Mouse (Mus musculus) gonadal fat pad, adult 2 months (tissue): Measurements from ENCODE around the gene Wipf1. TPM values are rescaled to one million over a fixed set of nuclear protein-coding genes. Genes with fewer than 3 reads are reported as not detected.

Experiments used
- DNase-seq: peaks from one replicate; pipeline ENCODE4 v3.0.0-alpha.2; 2012; ENCODE audit warnings: low read depth
- polyA plus RNA-seq: library from polyadenylated mRNA; depleted of rRNA; stranded (reverse); fragments of >200 nt; gene quantifications from 2 replicates; pipeline ENCODE4 v1.2.3, GENCODE M21; 2012

Gene Wipf1
- polyA plus RNA-seq, 1 experiment, result 5.2 TPM

DNA sequence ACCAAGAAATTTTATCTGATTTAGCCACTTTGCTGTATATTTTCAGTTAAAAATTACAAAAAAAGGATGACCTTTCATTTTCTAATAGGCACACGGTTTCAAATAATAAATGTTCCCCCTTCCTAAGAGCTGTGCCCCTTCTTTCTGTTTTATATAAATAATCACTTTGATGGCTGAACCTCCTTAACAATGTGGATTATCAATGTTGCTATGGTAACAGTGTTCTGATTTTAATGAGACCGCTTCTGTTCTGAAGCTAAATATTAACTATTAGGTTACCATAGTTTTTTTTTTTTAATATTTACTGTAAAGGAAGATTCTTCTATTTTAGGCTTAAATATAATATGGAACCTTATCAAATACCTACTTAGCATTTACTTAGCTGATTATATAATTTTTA lies 89.2 kb downstream of the Wipf1 start:
- DNase-seq, result no peak

DNA sequence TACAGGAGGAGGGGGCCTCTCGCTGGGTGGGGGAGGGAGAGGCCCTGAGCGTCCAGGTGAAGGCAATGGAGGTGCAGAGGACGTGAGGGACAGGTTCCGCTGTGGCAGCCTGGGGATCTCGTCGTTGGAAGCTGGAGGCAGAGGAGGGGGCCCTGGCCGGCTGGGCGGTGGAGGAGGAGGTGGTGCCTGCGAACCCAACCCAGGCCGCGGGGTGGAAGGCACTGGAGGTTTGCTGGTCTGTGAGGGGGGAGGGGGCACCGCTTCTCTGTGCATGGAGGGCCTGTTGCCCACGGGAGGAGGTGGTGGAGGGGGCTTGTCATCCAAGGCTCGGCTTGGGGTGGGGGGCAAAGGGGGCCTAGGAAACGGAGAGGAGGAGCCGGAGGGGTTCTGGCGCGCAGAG lies 92.6 kb downstream of the Wipf1 start:
- no peak for DNase-seq

DNA sequence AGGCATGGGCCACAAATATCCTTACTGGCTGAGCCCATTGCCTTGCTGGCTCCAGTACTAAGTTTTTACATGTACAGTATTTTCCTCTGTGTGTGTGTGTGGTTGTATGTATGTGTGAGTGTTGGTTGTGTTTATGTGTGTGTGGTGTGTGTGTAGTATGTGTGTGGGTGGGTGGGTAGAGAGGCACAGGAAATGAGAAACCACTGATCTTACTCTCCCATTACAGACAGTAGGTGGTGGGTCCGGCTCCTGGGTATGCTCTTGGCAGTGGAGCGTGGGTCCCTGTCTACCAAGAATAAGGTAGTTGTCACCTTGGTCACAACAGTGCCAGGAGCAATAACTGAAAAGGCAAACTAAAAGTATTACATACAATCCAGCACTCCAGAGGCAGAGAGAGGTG lies 93.7 kb downstream of the Wipf1 start:
- DNase-seq, result no peak

DNA sequence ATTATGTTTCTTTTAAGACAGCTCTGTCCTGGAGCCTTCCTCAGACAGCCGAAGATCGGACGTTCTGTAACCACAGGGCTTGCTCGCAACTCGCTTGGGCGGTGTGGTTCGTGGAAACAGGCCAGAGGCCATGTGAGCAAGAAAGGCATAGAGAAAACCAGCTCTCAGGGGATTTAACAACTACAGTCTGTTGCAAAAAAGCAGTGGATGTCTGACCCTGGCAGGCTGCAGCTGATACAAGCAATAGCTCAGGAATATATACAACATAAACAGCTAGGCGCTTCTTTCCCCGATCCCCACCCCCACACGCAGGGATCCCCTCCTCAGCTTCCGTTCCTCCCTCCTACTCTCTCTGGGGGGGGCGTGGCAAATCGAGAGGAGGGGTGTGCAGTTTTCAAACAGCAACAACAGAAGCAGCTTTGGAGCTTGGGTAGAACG lies 97.6 kb downstream of the Wipf1 start:
- no peak for DNase-seq

DNA sequence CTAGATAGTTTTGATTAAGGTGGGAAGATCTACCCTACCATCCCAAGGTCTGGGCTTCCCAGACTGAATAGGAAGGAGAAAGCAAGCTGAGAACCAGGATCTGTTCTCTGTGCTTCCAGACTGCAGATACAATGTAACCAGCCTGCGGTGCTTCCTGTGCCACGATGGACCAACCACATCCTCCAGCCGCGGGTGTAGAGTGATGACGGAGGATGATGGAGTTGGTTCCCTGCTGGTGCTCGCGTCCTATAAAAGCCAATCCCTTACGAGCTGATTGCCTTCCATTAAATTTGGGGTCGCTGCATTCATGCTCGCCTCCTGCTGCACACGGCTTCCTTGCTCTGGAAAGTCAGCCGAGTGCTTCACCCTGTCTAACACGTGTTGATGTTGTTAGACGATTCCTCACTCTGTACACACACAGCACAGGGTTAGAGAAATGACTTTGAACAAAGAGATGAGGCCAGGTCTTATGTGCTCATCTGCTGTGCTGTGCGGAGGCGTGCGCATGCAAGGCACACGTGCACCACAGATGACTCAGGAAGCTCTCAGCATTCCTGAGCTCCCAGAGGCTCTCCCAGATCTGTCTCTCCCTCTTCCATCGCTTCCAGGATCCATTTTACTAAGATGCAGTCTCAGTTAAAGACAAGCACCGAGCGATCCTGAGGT lies 100.6 kb downstream of the Wipf1 start:
- DNase-seq, result no peak

DNA sequence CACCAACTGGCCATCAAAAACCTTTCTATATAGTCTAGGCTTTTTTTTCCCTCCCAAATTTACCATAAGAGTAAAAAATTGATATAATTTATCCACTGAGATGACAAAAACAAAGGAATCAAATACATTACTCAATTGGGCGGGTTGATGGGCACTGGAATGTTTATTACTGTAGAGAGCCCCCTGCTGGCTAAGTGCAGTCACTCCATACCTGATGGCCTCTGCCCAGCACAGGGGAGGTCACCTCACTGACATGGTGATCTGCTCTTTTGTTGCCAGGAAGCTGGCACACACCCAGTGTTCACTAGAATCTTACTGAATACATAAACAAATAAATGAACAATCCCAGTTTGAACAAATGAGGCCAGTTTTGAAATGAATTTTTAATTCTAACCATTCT lies 102.2 kb downstream of the Wipf1 start:
- DNase-seq, result no peak

DNA sequence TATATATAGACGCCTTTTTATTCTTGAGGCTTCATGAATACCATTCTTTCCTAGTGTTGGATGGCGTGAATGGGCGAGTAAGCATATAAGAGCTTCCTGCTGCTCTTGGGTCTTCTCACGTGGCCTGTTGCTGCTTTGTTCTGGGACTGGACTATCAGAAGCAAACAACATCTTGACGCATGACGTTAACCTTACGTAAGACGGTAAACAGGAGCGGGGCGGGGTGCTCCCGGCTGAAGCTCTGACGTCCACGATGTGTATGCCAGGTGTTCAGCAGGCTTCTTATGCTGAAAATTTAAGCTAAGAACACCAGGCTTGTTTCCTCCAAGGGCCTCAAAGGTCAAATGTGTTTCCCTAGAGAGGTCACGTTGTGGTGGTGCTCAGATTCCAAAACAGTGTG lies 103.7 kb downstream of the Wipf1 start:
- no peak for DNase-seq

DNA sequence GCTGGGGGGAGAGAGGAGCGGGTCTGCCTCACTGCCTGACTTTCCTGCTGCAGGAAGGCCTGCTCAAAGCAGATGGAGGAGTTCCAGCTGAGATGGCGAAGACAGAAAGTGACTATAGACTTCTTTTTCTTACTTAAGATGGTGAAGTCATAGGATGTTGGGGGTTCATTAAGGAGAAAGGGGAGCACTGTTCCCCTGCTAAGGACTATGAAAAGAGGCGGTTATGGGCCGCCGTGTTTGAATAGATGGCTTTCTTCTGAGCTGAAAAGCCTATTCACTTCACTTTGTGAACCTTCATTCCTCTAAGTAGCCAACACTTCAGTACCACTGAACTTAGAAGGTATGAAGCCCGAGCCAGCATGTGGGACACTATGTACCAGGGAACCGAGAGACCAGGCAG lies 109.8 kb downstream of the Wipf1 start:
- DNase-seq, result no peak

DNA sequence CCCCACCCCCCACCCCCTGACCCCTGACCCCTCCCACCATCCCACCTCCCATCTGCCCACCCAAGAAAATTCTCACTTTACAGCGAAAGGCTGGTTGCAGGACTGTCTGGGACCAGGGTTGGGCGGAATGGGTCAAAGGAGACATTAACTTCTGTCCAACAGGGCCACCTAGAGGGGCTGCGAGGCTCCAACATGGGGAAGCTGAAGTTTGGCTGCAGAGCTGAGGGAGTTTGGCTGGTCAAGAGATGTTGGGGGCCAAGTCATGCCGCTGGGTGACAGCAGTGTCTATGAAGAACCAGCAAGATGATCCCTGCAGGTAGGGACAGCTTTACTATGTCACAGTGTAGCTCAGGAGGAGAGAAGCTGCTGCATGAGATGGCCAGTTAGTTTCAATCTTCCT lies 110.2 kb downstream of the Wipf1 start:
- DNase-seq, result no peak

DNA sequence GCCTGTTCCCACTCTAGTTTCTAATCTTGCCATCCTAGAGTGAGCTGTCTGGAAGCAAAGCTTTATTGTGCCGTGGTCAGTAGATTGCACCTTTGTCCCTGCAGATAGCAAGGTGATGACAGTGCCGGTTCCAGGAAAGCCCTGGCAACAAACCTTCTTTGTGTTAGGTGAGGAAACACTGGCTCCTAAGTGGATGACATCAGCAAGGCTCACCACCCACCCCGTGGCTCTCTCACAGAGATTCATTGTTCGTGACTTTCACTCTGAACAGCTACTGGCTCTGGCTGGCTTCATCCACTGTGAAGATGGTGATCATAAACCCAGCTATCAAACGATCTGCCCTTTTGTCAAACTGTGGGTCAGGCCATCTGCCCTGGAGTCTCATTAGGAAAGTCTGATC lies 113.6 kb downstream of the Wipf1 start:
- DNase-seq, result peak; percentile 28

DNA sequence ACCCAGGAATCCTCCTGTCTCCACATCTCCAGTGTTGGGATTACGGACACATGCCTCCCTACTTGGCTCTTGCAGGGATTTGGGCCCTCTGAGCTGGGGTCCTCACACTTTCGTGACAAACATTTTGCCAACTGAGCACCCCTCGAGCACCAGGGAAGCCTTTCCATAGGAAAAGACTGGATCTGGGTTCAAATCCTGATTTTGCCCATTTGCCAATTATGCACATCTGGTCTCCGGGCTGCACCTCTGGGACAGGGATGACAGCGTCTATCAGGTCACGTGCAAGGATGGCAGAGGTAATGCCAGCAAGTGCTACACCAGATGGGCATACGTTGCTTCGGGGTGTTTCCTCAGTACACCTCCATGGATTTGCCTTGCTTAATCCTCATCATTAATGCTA lies 119.5 kb downstream of the Wipf1 start:
- no peak for DNase-seq

DNA sequence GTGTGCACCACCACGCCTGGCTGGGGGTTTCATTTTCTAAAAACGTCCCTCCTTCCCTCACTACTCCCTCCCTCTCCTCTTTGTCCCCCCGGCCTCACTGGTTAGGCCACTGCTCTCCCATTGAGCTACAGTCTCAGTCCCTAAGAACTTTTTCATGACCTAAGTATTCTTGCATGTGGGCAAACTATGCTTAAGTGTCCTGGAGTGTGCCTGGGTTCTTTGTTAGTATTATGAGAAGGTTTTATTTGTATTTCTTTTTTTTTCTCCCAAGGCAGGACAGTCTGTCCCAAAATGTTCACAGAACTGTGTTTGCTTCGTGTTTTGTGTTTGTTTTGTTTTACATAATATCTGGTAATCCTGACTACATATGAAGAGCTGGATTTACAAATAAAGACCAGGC lies 121.9 kb downstream of the Wipf1 start:
- no peak for DNase-seq

DNA sequence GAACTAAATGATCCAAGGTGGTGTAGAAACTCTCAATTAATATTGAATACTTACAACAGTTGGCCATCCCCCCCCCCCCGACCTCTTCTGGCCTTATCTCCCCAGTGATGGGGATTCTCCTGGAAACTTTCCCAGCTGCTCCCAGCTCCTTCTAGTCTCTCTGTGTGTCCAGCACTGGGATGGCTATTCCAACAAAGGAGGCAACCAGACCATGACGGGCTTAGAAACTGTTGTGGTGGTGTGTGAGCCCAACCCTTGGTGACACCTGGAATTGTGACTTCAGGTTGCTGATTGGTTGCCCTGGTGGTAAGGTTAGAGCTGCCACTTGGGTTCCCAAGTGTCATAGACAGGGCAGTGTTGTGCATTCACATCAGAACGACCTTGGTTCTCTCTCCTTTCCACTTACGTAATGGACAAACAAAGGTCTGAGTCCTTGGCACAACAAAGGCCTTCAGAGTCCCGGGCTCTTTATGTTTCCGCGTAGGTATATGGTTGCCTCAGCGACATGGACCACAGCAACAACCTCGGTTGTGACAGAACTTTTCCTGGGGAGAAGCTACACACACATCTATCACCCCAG lies 123.1 kb downstream of the Wipf1 start:
- DNase-seq, result no peak

DNA sequence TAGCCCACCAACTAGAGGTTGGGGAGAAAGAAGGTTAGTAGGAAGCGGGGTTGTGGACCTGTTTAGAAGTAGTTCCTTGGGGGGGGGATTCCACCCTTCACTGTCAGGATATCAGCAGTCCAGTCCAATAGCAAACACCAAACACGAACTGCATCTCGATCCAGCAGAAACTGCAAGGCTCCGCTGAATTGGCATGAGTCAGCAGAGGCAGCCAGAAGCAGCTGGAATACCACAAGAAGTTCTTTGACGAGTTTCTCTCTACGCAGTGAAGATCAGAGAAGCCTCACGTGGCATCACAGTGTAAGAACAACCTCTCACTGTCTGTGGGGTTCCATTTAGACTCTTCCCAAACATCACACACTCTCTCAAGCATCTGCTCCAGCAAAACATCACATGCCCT lies 124.6 kb downstream of the Wipf1 start:
- no peak for DNase-seq

DNA sequence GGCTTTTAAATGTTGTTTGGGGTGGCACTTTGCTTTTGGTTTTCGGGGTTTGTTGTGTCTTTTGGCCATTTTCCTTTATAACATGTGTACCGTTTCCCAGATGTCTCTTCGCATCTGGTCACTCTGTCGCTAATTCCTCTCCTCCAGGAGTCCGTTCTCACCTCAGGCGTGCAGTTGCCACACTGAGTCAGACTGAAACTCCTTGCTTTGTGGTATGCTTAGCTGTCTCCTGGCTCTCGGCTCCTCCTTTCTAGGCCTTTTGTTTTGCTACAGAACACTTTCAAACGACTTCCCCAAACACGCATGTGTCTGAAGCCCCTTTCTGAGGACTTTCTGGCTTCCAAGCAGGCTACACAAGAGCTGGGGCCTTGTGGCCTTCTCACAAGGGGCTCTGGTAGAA lies 125.1 kb downstream of the Wipf1 start:
- no peak for DNase-seq

DNA sequence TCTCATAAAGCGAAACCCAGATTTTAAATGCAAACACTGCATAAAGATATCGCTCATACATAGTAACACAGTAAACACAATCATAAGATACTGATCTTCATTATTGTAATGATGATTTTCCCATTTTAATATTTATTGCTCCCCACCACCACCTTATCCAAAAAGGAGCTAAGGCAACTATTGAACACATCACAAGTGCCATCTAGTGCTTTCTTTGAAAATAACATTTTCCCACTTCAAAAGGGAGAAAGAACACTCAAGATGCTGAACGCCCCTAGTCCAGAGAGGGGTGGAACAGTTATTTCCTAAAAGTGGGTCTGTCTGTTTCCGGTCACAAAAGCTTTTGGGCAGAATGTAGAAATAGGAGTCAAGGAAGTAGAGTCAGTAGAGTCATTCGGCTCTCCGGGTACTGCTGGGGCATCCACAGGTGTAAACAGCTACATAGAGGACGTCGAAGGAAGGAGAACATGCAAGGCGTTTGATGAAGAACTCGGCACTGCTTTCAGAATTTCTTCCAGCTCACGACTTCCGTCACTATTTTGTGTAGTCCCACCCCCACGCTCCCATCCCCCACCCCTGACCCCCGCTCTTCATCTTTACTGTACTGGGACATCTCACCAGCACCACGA lies 126.0 kb downstream of the Wipf1 start:
- DNase-seq, result no peak

DNA sequence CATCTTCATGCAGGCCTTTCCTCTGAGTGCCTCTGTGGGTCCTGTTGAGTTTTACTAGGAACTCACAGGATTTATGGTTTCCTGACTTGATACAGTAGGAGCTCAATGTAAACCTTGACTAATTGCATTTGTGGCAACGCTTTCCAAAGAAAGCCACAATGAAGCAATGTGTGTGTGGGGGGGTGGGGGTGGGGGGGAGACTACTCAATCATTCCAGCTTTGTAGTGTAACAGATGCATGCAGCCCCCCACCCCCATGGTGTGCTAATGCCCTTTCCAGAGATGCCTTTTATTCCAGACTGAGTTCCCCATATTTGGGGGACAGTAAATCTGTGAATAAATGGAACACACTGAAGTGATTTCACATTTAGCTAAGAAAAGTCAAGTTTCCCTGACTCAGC lies 127.8 kb downstream of the Wipf1 start:
- DNase-seq, result no peak

DNA sequence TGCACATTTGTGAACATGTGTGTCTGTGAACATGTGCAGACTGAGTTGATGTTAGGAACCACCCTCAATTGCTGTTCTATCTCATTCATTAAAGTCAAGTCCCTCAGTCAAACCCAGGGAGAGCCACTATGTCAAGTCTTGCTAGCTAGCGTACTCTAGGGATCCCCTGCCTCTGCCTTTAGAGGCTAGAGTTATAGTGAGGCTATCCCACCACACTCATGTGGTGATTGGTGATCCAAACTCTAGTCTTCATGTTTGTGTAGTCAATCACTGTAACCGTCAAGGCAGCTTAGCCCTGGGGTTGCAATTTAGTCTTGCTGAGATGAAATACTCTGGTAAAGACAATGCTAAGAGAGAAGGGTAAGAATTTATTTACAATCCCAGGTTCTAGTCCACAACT lies 132.1 kb downstream of the Wipf1 start:
- DNase-seq, result no peak

DNA sequence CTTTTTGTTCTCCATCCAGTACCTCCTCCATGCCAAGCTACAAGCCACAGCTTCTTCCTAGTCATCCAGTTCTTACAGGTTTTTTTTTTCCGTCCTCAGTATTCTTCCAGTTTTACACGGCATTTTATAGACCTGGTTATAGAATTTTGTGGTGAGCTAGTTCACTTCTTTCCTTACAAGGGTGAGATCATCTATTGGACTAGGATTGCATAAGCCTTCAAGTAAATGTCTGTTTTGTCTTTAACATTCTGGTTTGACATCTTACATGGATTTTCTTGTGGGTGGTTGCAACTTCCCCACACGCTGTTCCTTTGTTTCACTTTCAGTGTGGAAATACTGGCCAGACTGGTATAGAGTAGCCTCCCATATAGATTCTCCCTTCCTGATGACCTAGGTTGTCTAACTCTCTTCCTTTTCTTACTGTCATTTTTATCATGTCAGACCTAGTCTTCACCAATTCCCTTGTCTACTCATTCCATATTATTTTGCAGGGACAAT lies 132.7 kb downstream of the Wipf1 start:
- DNase-seq, result peak; percentile 45

DNA sequence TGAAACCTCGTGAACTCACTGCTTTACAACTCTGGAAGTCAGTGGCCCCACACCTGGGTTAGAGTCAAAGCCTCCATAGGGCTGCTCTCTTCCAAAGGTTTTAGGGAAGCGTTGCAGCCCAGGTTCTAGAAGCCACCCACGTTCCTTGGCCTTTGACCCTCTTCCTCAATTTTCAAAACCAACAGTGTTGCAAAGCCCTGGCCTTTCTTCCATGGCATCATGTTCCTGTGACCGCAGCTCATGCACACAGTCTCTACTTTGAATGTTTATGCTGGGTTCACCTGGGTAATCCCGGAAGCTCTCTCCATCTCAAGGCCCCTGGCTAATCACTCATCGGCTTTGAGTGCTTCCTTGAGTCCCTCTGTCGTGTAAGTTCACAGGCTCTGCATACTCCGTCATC lies 134.0 kb downstream of the Wipf1 start:
- DNase-seq, result no peak

DNA sequence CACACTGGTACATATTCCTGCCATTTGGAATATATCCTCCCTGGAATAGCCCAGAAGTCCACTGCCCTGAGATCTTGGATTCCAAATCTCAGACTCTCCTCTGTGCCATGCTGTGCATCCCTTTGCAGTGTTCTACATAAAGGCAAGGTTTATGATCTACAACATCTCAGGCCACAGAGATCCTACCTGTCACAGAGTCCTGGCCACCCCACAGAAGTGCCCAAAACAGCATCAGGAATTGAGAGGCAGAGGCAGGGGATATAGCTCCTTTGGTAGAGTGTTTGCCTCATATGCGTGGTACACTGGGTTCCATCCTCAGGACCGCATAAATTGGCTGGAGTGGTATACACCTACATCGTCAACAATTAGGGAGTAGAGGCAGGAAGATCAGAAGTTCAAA lies 135.1 kb downstream of the Wipf1 start:
- no peak for DNase-seq

DNA sequence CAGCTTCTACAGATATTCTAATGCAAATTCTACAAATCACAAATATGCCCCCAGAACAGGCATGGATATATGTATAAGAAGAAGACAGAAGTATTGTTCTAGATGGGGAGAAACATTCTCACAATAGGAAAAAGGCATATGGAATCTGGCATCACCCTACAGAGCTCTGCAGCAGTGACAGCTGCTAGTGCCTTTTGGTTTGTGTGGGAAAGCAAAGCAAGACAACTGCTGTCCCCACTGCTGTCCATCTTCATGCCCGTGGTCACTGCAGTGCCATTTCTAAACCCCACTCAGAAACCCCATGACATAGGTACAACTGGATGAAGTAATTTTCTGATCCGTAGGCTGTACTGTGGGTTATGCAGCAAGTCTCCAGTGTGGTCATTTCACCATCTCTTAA lies 136.8 kb downstream of the Wipf1 start:
- DNase-seq, result no peak

DNA sequence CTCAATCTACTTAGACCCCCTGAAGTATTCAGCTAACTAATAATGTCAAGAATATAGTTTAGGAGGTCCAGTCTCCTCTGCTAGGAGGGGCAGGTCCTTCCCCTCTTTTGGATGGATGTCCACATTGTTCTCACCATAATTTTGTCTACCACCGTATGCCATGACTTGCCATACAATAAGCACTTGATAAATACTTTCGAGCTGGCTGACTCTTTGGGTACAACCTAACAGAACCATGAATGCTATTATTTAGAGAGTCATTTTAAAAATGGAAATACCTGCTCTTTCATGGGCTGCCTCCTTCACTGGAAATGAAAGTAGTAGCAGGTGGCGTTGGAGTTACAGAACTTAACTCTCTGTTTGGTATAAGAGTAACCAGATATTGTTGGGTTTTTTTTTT lies 139.6 kb downstream of the Wipf1 start:
- DNase-seq, result no peak
